Mouse (Mus musculus) left cerebral cortex, postnatal 14 days (tissue): ENCODE measurements at regions not wholly inside any gene's neighbourhood (a gene's known extent, or its start where the extent isn't known, plus 50 kb on each side); places are given as distances from the start of the nearest gene placed in this dataset.

Experiments
- DNase-seq, 2 experiments: peaks; one replicate each; pipeline ENCODE4 v3.0.0; 2021 to 2022; ENCODE audit warnings: low spot score in 2 of 2, mixed read lengths in 1 of 2
- intact Hi-C: fragments of 180-260 bp; cut with DNase I; formaldehyde crosslinking; loops from one replicate; pipeline ENCODE4 v1.15.1; 2025

DNA sequence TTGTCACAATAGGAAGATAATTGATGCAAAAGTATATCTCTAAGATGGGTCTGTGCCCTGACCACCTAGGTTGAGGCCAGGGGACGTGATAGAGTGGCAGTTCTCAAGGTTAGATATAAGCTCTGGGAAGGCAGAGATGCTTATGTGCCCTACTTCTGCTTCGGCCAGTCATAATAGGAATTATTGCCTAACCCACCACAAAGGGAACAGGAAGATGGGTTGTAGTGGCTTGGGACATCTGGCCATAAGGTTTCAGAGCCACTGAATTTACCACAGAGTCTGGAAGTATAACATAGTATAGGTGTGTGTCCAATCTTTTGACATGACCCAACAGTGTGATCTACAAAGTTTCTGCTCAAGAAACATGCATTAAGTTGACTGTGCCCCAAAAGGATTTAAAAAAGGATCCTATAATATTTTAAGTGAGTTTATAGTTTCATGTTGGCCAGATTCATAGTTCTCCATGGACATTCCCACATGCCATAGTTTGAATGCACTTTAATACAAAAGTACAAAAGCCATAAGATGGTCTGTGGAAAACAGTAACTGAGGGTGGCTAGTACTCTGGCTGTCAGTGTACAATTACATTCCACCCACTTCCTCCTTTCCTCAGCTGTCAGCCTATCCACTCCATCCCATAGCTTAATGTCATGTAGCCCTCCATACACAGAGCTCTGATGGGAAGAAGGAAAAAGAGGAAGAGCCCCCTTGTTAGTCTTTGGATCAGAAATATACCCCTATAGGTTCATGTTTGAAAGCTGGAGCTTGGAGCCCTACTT lies 508.3 kb downstream of the Insc start:
- intact Hi-C loops: no loop called here
- DNase-seq: no peak

GRCm38 (mm10) chr7:115252370-115252750 lies 508.9 kb downstream of the Insc start:
- no peak for DNase-seq
- intact Hi-C loops: no loop called here

- peak in 1 of 2 experiments; percentile 7 for DNase-seq
- intact Hi-C loops: no loop called here
These were observed 515.1 kb downstream of the Insc start for GRCm38 (mm10) chr7:115258626-115259025.

GRCm38 (mm10) chr7:115263082-115263481 lies 519.6 kb downstream of the Insc start:
- intact Hi-C loops: no loop called here
- peak; percentile 6 to 26 for DNase-seq

DNA sequence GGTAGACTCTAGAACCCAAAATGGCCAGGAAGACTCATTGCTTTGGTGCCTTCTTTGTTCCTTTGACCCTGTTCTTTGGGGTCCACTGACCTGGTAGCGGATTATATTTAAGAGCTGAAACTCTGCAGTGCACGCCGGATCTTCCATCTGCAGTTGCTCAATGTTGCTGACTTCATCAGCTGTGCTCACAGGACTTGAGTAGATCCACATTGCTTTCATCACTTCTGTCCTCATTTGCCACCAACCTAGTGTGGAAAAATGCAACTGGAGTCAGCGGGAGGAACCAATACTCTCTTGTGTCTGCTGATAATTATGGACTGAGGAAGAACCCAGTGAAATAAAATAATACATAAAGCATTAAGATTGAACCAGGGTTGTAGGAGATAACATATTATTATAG lies 522.6 kb downstream of the Insc start:
- intact Hi-C loops: no loop called here
- DNase-seq: no peak

GRCm38 (mm10) chr7:115270803-115271202 lies 527.3 kb downstream of the Insc start:
- no peak for DNase-seq
- intact Hi-C loops: no loop called here

- DNase-seq: no peak
- intact Hi-C loops: no loop called here
These were observed 531.3 kb downstream of the Insc start for GRCm38 (mm10) chr7:115274836-115275235.

GRCm38 (mm10) chr7:115290801-115291417 lies 547.4 kb downstream of the Insc start:
- DNase-seq: no peak

GRCm38 (mm10) chr7:115294655-115295230 lies 551.2 kb downstream of the Insc start:
- intact Hi-C loops: no loop called here
- no peak for DNase-seq

More at GRCm38 (mm10) chr7:115290801-115291417, 547.4 kb downstream of the Insc start:
- intact Hi-C loops: no loop called here

DNA sequence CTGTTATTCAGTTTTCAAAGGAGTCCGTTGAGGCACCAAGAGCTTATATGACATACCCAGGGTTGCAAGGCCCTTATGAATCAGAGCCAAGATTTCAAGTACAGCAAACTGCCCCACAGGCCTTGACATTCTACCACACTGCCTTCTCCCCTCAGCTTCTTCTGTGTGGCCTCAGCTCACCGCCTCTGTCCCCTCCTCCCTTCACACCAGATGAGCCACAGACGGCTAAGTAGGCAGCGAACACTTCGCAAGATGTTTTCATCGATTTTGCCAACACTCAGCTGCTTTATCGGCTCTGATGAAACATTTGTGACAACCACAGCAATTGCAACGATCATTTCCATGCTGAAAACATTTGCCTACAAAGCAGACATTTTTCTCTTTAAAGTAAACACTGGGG lies 556.7 kb downstream of the Insc start:
- intact Hi-C loops: no loop called here
- no peak for DNase-seq

DNA sequence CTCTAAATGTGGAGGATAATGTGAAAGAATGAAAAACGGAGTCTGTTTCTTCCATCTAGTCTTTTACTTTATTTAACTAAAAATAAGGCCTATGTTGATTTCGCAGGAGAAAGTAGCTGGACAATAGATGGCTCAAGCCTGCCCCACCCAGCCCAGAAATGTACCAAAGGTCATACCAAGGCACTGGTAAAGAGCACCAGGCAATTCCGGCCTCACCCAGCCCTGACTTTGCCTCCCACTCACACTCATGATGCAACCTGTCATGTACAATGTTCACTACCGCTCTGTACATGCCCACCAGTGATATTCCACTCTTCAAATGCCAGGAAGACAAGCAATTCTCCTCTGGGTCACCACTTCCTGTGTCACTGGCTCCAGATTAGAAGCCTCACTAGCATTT lies 564.9 kb downstream of the Insc start:
- intact Hi-C loops: no loop called here

DNA sequence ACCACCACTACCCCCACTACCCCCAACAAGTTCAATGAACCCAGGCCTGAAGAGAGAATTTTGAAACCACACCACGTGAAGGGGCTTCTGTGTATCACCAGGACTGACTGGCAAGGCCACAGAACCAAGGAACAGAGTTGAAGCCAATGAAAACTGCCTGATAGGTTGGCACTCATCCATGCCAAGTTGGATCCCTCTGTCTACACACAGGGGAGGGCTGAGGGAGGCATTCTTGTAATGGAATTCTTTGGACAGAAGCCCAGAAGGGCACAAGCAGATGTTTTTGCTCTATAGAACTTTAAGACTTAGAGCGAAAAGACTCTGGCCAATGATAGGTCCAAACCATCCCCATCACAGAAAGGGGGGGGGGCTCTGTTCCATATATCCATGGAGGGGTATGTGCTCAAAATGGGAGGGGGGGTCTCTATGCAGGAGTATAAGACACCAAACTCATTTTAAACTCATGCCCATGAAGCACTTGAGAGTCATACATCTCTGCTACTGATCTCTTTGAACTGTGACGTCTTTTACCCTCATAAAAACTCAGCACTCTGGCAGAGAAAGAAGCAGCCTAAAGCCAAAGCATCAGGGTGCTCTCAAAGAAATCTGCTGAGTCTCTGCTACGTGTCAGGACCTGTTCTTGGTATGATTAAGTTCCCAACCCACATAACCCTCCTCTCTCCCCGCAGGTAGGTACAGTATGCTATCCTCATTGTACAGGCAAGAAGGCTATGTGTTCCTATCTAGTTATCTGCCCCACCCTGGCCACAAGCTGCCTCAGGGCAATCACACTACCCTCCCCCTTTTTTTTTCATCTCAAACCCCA lies 567.1 kb downstream of the Insc start:
- intact Hi-C loops: no loop called here
- DNase-seq: peak in 1 of 2 experiments; percentile 11

More for the DNA sequence above, 564.9 kb downstream of the Insc start:
- DNase-seq: no peak

DNA sequence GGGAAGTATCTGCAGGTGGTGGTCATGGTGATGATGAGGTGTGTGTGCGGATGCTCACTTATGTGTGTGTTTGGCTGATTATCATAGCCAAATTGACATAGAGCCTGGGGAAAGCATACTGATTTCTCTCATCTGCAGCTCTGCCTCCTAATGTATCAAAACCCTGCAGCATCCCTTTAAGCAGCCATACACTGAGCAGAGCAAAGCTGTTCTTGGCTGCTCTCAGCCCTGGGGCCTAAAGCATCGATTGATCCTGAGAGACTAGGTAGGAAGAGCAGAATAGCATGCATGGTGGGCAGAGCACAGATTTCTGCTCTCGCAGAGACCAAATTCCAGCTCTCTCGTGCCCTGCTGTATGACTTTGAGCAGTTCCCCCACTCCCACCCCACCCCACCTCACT lies 576.0 kb downstream of the Insc start:
- DNase-seq: no peak
- intact Hi-C loops: no loop called here

DNA sequence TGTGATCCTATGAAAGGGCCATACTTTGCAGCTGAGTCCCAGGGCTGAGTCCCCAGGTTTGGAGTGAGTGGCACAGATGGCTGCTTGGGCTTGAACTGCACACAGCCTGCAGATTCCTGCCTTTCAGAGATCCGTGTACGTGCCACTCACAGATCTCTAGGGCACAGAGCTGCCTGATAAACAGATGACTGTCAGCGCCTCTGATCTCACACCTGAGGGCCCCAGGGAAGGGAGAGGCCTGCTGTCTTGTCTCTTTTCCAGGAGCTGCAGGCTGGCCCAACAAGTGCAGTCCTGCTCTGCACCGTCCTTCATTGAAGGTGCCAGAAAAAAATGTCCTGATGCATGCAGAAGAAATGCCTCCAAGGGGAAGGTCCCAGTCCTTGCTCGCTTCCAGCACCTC lies 579.5 kb downstream of the Insc start:
- intact Hi-C loops: no loop called here
- no peak for DNase-seq

- intact Hi-C loops: no loop called here
- no peak for DNase-seq
These were observed 584.8 kb downstream of the Insc start for GRCm38 (mm10) chr7:115328300-115328699.

DNA sequence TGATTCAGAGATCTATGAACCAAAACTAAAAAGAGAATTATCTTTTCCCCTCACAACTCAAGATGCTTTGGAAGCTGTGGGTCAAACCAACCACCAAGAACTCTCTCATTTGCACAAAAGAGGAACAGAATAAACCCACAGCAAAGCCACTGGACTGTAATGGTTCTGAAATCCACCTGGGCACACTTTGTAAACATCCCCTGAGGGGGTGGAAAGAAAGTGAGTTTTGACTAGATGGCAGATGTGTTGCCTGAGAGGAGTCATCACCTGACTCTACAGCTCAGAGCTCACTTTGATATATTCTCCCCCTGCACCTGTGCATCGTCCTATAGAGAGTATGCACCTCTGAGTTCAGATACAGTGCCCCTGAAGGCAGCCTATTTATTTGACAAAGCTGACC lies 588.2 kb downstream of the Insc start:
- no peak for DNase-seq
- intact Hi-C loops: no loop called here

DNA sequence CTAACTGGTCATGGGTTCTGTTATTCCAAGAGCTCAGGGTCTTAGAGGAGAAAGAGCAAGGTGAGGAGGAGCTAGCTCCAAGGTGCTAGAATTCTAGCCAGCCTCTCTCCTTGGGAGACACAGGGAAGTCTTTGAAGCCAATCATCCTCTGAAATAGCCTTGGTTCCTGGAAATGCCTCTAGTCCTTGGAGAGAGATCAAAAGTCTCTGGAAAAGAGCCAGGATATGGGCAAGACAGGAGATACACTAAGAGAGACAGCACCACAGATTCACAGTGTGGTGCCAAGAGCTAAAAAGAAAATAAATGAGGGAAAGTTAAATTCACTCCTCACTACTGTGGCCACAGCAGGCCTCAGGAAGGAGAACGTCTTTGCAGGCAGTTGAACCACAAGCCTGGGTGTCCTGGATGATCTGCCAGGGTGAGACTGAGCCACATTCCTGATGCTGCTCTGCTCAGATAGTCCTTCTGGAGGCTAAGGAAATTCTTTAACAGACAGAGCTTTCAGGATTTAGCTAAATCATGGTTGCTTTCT lies 589.6 kb downstream of the Insc start:
- intact Hi-C loops: no loop called here
- no peak for DNase-seq

GRCm38 (mm10) chr7:115335051-115335450 lies 591.6 kb downstream of the Insc start:
- DNase-seq: no peak
- intact Hi-C loops: no loop called here

GRCm38 (mm10) chr7:115340155-115340554 lies 596.7 kb downstream of the Insc start:
- intact Hi-C loops: no loop called here
- peak; percentile 19 to 21 for DNase-seq

DNA sequence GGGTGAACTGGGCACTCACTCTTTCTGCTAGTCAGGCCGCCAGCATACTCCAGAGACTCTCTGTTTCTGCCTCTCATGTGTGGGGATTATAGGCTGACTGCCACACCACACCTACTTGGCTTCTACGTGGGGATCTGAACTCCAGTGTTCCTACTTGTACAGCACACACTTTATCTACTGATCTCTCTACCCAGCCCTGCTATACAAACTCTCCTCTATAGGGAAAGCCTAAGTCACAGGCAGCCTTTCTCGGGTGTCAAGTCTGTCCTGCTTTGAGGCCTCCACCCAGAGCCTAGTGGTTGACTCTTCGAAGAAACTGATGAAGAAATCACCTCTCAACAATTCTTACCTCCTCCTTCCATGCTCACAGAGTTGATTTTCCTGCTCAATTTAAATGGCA lies 597.5 kb downstream of the Insc start:
- DNase-seq: no peak
- intact Hi-C loops: no loop called here
